Mouse (Mus musculus) hindlimb bud, embryonic 11.5 days (tissue): ENCODE results near the gene 4930426L09Rik.
"Not testable (repeated sequence)": the region's sequence is repeated elsewhere in the genome, so short reads cannot be mapped to it uniquely, and the experiment has no call there.

Experiments used
- DNase-seq: peaks from one replicate; pipeline ENCODE4 v3.0.0-alpha.2; 2012; ENCODE audit warnings: low read depth, low spot score; ENCODE audit errors: extremely low spot score

4930426L09Rik gene

GRCm38 (mm10) chr2:19007580-19007979 is 9.4 kb downstream of the 4930426L09Rik start:
- DNase-seq, result no peak

DNA sequence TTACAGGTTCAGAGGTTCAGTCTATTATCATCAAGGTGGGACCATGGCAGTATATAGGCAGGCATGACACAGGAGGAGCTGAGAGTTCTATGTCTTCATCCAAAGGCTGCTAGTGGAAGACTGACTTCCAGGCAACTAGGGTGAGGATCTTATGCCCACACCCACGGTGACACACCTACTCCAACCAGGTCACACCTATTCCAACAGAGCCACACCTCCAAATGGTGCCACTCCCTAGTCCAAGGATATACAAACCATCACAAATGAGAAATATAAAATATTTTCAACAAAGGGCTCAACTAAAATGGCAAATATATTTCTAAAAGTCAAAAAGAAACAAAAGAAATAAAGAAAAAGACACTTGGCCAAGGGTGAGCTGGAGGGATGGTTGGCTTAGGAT is 12.4 kb downstream of the 4930426L09Rik start:
- not testable (repeated sequence) for DNase-seq

DNA sequence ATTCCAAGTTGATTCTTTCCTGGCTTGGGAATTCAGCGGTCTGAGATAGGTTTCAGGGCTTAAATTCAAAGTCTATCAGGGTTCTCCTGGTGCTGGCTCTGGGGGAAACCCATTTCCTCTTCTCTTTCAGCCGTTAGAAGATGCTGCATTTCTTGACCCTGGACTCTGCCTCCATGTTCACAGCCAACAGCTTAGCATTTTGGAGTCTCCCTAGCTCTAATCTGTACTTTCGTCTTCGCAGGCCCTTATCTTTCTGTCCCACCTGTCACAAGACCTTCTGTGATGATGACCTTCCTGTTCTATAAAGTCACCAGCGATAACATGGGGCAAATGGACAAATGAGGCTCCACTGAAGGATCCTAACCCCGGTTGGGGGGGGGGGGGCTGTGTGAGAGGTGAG is 13.3 kb downstream of the 4930426L09Rik start:
- no peak for DNase-seq

DNA sequence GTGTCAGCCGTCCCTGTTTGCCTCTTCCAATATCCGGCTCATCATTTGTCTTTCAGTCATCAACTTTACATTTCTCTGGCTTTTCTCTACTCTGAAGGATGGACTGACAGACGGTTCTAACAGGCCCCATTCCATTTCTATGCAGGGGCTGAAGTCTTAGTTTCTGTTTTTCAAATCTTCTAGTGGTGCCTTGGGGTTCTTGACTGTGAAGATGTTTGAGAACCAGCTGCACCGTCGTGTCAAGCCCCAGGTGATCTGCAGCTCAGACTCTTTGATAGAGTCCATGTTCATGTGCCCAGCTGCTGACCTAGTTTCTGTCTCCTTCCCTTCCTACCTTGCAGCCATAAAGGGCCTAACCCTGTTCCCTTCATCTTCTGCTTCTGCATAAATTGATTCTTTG is 18.2 kb downstream of the 4930426L09Rik start:
- no peak for DNase-seq

DNA sequence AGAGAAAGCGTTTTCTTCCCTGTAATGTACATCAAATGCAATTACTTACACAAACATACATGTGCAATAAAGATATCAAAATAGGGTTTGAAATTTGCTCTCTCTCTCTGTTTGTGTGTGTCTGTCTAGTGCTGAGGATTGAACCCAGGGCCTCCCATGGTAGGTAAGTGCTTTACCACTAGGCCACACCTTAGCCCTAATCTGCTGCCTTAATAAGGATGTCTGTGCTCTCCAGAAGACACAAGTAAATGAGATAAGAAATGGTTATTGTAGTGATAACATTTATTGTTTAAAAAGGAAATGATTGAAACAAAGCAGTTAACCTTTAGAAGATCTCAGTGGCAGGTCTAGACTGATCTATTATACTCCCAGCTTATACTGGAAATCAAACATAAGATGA is 18.7 kb downstream of the 4930426L09Rik start:
- no peak for DNase-seq

DNA sequence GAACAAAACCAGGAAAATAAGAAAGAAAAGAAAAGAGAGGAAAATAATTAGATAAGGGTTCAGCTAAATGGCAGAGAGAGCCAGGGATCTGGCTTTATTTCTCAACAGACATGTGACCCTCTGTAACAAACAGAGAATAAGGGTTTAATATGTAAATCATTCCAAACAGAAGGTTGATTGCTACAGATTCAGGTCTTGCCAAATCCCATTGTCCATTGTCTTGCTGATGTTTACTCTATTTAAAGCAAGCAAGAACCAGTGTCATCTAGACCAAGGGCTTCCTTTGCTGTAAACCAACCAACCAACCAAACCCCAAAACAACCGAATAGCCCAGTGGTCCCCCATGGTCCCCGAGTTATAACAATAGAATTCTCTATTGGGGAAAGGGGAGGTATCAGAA is 19.9 kb downstream of the 4930426L09Rik start:
- DNase-seq, result no peak

DNA sequence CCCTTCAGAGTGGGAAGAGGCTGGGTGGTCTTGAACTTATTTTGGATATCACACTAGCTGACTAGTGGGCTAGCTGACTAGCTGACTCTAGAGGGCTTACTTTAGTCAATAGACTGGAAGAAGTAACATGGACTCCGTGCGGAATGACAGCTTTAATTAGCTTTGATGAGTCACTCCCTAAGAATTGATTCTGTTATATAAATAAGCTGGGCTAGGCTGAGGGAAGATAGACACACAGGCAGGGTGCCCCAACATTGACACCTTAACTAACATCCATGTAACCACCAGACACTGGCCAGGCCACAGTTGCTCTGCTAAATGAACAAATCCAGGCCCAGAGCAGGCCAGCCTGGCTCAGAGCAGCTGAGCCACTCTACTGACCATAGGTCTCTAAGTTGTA is 26.7 kb downstream of the 4930426L09Rik start:
- no peak for DNase-seq

- no peak for DNase-seq
These were observed 39.3 kb downstream of the 4930426L09Rik start for GRCm38 (mm10) chr2:19037430-19037829.

DNA sequence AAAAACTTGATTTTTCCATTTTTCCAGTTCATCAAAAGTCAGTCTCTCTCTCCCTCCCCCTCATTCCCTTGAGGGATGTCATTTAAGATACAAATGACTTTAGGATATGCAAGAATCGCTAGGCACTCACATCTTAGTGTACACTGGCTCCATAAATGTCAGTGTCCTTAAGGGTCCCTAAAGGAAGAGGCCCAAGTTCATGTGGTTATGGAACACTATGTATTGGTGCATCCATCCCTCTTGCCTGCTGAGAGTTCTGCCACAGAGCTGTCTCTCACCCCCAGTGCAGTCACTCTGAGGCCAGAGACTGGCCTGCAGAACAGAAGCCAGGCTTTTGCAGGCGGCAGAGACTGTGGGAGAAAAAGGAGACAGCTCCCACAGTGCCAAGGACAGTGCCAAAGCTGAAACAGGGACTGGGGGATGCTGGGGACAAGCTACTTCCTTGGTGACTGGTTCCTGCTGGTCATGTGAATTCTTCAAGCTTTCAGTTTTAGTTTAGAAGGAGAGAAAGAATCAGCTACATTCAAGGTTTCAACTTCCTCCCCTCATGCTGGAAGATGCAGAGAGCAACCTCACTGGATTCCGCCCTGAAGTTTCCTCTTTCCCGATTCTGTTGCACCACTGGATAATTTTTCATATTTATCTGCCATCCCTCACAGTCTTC is 39.9 kb downstream of the 4930426L09Rik start:
- no peak for DNase-seq

GRCm38 (mm10) chr2:19048225-19048624 is 50.1 kb downstream of the 4930426L09Rik start:
- no peak for DNase-seq

DNA sequence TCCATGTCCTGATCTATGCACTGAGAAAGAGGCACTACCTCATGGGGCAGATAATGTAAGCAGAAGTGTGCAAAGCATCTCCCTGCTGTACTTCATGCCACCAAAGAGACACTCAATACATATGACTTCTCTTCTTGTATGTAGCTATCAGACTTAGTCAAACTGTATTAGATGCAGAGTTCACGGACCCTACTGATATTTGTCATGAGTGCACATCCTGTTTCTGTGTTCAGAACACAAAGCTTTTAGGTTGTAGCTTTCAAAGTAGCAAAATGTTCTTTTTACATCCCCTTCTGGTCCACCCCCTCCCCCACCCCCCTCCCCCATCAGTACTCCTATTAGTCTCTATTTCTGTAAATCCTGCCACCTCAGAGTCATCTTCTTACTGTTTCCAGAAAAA is 51.2 kb downstream of the 4930426L09Rik start:
- DNase-seq, result no peak
